Mouse (Mus musculus): ENCODE results near the gene Fndc5. TPM values are rescaled to one million over a fixed set of nuclear protein-coding genes. Genes with fewer than 3 reads are reported as not detected.

Fndc5 gene
- polyA plus RNA-seq, 1 experiment from 2014 or later: 6.5 TPM

- WGBS: 62% methylated on average over 13 of the region's 13 CpGs
Observed at GRCm38 (mm10) chr4:129128582-129129338, 8.0 kb upstream of the Fndc5 start.

DNA sequence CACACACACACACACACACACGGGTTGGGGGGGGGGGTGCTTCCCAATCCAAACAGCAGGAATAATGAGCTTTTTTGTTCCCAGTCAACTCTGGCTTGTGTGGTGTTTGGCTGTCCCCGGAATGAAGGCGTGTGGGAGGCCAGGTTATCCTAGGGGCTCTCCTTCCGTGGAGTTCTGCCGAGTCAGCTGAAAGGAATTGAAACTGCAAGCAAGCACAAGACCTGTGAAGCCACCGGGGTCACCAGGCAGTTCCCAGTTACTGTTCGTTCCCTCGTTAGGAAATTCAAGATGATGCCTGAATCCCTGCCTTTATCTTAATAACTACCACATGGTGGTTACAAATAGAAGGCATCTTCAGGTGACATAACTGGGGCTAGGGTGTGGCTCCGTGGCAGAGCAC, 7.4 kb upstream of the Fndc5 start:
- Histone ChIP-seq H3K4me3 (no peak overlapping the region), H3K27ac (no peak overlapping the region), H3K9me3 (no peaks in the 10 kb centered on the region), H3K27me3 (peaks cover 17% of the 10 kb centered on the region; the same call in 1 of the 2 replicates), H3K36me3 (no peaks in the 10 kb centered on the region), H3K4me2 (no peak overlapping the region), H3K9ac (no peak overlapping the region), H3K4me1 (replicated peaks) (peaks cover 52% of the 10 kb centered on the region)
- no peak for ATAC-seq (ENCODE audit: low FRiP score)
- WGBS: 51% methylated on average over 9 of the region's 9 CpGs

More at GRCm38 (mm10) chr4:129128582-129129338, 8.0 kb upstream of the Fndc5 start:
- Histone ChIP-seq H3K36me3 (no peaks in the 10 kb centered on the region), H3K27ac (peak overlapping the region; percentile 40), H3K9ac (peak overlapping the region; percentile 46; the same call in 1 of the 2 replicates), H3K27me3 (peaks cover 18% of the 10 kb centered on the region; the same call in 1 of the 2 replicates), H3K9me3 (no peaks in the 10 kb centered on the region), H3K4me2 (no peak overlapping the region), H3K4me3 (no peak overlapping the region), H3K4me1 (replicated peaks) (peaks cover 54% of the 10 kb centered on the region)
- ATAC-seq (ENCODE audit: low FRiP score): no peak

GRCm38 (mm10) chr4:129130149-129130548, 6.7 kb upstream of the Fndc5 start:
- no peaks in the 10 kb centered on the region for H3K9me3 ChIP-seq
- peak; percentile 17 for ATAC-seq (ENCODE audit: low FRiP score)
- H3K9ac ChIP-seq: peak overlapping the region; percentile 3; the same call in 1 of the 2 replicates
- peak overlapping the region; percentile 62 for H3K27ac ChIP-seq
- H3K27me3 ChIP-seq: peaks cover 14% of the 10 kb centered on the region
- H3K36me3 ChIP-seq: no peaks in the 10 kb centered on the region
- peak overlapping the region; percentile 36 for H3K4me2 ChIP-seq
- WGBS: 3% methylated on average over 8 of the region's 8 CpGs
- H3K4me3 ChIP-seq: peak overlapping the region; percentile 18; the same call in 1 of the 2 replicates
- H3K4me1 ChIP-seq (replicated peaks): peaks cover 52% of the 10 kb centered on the region

- Histone ChIP-seq H3K9ac (peak overlapping the region; percentile 3; the same call in 1 of the 2 replicates), H3K4me3 (peak overlapping the region; percentile 18), H3K9me3 (no peaks in the 10 kb centered on the region), H3K27me3 (peaks cover 16% of the 10 kb centered on the region), H3K36me3 (no peaks in the 10 kb centered on the region), H3K4me1 (replicated peaks) (peaks cover 46% of the 10 kb centered on the region), H3K27ac (peak overlapping the region; percentile 44; the same call in 1 of the 2 replicates), H3K4me2 (peak overlapping the region; percentile 36)
- 6% methylated on average over 16 of the region's 17 CpGs for WGBS
- peak; percentile 64 for ATAC-seq (ENCODE audit: low FRiP score)
Observed at GRCm38 (mm10) chr4:129130755-129131303, 6.0 kb upstream of the Fndc5 start.

GRCm38 (mm10) chr4:129134799-129135585, 1.8 kb upstream of the Fndc5 start:
- no peak overlapping the region for H3K27ac ChIP-seq
- H3K9me3 ChIP-seq: no peaks in the 10 kb centered on the region
- peak overlapping the region; percentile 49 for H3K9ac ChIP-seq
- no peak overlapping the region for H3K4me3 ChIP-seq
- no peak for ATAC-seq (ENCODE audit: low FRiP score)
- H3K36me3 ChIP-seq: no peaks in the 10 kb centered on the region
- H3K4me2 ChIP-seq: peak overlapping the region; percentile 37
- peaks cover 43% of the 10 kb centered on the region for H3K27me3 ChIP-seq
- H3K4me1 ChIP-seq (replicated peaks): peaks cover 36% of the 10 kb centered on the region
- WGBS: 10% methylated on average over 15 of the region's 15 CpGs

GRCm38 (mm10) chr4:129135637-129136036, 1.2 kb upstream of the Fndc5 start:
- Histone ChIP-seq H3K4me1 (replicated peaks) (peaks cover 30% of the 10 kb centered on the region), H3K27ac (no peak overlapping the region)
- ATAC-seq (ENCODE audit: low FRiP score): no peak

GRCm38 (mm10) chr4:129136189-129136578, 615 bp upstream of the Fndc5 start:
- no peak for ATAC-seq (ENCODE audit: low FRiP score)
- 33% methylated on average over 9 of the region's 9 CpGs for WGBS

More at GRCm38 (mm10) chr4:129135637-129136036, 1.2 kb upstream of the Fndc5 start:
- H3K36me3 ChIP-seq: no peaks in the 10 kb centered on the region
- H3K9ac ChIP-seq: no peak overlapping the region
- no peak overlapping the region for H3K4me3 ChIP-seq
- no peak overlapping the region for H3K4me2 ChIP-seq
- 58% methylated on average over 2 of the region's 2 CpGs for WGBS
- H3K27me3 ChIP-seq: peaks cover 43% of the 10 kb centered on the region
- H3K9me3 ChIP-seq: no peaks in the 10 kb centered on the region

GRCm38 (mm10) chr4:129137392-129138321, 858 bp downstream of the Fndc5 start:
- Histone ChIP-seq H3K27ac (no peak overlapping the region), H3K9ac (peak overlapping the region; percentile 82), H3K4me2 (peak overlapping the region; percentile 90), H3K9me3 (no peaks in the 10 kb centered on the region), H3K27me3 (peaks cover 36% of the 10 kb centered on the region), H3K4me3 (peak overlapping the region; percentile 61), H3K4me1 (replicated peaks) (peaks cover 38% of the 10 kb centered on the region), H3K36me3 (no peaks in the 10 kb centered on the region)
- 41% methylated on average over 14 of the region's 14 CpGs for WGBS
- no peak for ATAC-seq (ENCODE audit: low FRiP score)

More at GRCm38 (mm10) chr4:129136189-129136578, 615 bp upstream of the Fndc5 start:
- peak overlapping the region; percentile 61 for H3K4me3 ChIP-seq
- H3K9ac ChIP-seq: peak overlapping the region; percentile 82
- H3K27me3 ChIP-seq: peaks cover 42% of the 10 kb centered on the region
- peak overlapping the region; percentile 90 for H3K4me2 ChIP-seq
- no peaks in the 10 kb centered on the region for H3K36me3 ChIP-seq
- no peaks in the 10 kb centered on the region for H3K9me3 ChIP-seq
- H3K27ac ChIP-seq: no peak overlapping the region
- peaks cover 27% of the 10 kb centered on the region for H3K4me1 ChIP-seq (replicated peaks)

DNA sequence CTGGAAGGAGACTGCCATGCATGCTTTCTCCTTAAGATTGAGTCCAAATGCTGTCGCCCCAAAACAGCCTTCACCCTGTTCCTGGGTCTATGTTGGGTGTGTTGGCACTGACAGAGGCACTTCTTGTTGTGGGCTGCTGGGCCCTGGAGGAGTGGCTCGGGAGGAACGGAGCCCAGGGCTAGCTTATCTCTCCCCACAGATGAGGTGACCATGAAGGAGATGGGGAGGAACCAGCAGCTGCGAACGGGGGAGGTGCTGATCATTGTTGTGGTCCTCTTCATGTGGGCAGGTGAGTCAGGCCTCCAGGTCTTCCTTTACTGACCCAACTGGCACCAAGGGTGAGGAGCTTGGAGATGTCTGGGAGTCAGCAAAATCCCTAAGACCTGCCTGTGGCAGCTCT, 2.8 kb downstream of the Fndc5 start:
- Histone ChIP-seq H3K9me3 (no peaks in the 10 kb centered on the region), H3K4me1 (replicated peaks) (peaks cover 46% of the 10 kb centered on the region), H3K4me2 (no peak overlapping the region), H3K27me3 (peaks cover 36% of the 10 kb centered on the region), H3K36me3 (no peaks in the 10 kb centered on the region), H3K27ac (no peak overlapping the region), H3K9ac (no peak overlapping the region), H3K4me3 (no peak overlapping the region)
- WGBS: 94% methylated on average over 5 of the region's 5 CpGs
- no peak for ATAC-seq (ENCODE audit: low FRiP score)

DNA sequence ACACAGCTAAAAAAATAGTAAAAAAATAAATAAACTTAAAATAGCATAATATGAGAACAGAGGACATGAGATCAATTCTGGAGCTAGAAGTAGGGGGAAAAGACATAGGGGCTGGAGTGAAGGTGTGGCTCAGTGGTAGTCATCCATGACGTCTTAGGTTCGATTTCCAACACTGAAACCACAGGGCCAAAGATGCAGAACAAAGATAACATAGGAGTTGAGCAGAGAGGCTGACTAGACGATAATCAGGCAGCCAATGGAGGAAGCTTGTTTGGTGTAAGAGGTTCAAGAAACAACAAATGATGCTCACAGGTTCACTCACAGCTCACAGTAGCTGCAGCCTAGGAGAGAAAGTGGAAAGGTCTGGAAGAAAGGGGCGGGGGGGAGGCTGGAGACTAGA, 4.0 kb downstream of the Fndc5 start:
- 80% methylated on average over 4 of the region's 4 CpGs for WGBS
- no peaks in the 10 kb centered on the region for H3K9me3 ChIP-seq
- peaks cover 45% of the 10 kb centered on the region for H3K4me1 ChIP-seq (replicated peaks)
- H3K36me3 ChIP-seq: no peaks in the 10 kb centered on the region
- H3K27ac ChIP-seq: no peak overlapping the region
- no peak overlapping the region for H3K4me3 ChIP-seq
- peaks cover 27% of the 10 kb centered on the region for H3K27me3 ChIP-seq
- H3K4me2 ChIP-seq: no peak overlapping the region
- H3K9ac ChIP-seq: no peak overlapping the region
- no peak for ATAC-seq (ENCODE audit: low FRiP score)

Measured in hindbrain, embryonic 13.5 days (tissue).